Mouse (Mus musculus) urinary bladder, adult 2 months (tissue): ENCODE data around the gene Pygo1. TPM values are rescaled to one million over a fixed set of nuclear protein-coding genes. Genes with fewer than 3 reads are reported as not detected.

Source experiments
- DNase-seq: peaks from one replicate; pipeline ENCODE4 v3.0.0; 2022; ENCODE audit warnings: low spot score
- polyA plus RNA-seq: library from polyadenylated mRNA; depleted of rRNA; stranded (reverse); fragments of >200 nt; gene quantifications from 2 replicates; pipeline ENCODE4 v1.2.3, GENCODE M21; 2012

Gene Pygo1
- polyA plus RNA-seq, 1 experiment: 1.8 TPM

DNA sequence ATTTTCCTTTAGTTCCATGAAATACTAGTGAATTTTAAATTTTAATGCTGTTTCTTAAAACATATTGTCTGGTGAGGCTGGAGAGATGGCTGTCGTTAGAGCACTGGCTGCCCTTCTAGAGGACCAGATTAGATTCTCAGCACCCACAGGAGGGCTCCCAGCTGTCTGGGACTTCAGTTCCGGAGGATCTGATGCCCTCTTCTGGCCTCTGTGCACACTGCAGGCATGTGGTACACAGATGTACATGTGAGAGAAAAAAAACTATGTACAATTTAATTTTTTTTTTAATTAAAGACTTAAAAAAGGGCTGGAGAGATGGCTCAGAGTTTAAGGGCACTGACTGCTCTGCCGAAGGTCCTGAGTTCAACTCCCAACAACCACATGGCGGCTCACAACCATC lies 9.9 kb downstream of the Pygo1 start:
- no peak for DNase-seq

DNA sequence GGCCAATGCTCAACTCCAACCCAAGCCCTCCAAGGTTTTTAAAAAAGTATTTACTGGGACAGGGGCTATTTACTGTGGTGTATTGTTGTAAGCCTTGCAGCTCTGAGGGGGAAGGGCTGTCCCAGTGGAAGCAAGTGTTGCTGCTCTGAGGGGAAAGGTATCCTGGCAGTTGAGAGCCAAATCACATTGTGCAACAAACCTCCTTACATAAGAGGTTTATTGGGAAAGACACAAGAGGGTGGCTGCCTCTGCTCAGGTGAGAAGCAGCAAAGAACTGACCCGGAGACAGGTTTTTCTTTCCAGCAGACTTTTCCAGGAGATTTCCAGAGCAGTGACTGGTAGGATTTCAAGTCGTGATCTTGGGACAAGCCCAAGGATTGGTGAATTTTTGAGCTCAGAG lies 10.9 kb downstream of the Pygo1 start:
- DNase-seq: no peak

DNA sequence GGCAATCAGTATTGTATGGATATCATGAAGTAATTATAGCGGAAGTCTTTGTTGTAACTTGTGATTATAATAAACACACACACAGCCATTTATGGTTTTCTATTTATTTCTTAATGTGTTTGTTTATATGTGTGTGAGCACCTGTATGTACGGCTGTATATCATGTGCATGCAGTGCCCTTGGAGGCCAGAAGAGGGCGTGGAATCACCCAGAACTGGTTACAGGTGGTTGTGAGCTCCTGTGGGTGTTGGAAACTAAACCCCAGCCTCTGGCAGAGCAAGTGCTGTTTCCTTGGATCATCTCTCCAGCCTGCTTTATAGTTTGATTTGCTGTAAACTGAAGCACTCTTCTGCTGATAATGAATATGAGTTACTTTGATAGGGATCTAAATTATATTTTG lies 18.0 kb downstream of the Pygo1 start:
- DNase-seq: no peak

DNA sequence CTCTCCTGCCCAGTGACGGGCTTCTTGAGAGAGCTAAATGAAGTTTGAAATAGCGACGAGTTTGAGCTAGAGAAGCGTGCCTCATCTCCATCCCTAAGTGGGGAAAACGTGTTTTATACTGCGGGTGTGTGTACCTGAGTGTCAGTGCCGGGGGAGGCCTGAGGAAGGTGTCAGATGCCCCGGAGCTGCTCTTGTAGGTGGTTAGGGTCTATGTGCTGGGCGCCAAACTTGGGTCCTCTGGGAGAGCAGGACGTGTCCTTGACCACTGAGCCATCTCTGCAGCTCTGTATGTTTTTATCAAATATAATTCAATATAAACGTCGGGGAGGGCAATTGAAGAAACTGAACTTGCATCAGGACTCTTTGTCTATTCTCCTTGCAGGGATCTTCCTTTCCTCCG lies 18.8 kb downstream of the Pygo1 start:
- DNase-seq: no peak

DNA sequence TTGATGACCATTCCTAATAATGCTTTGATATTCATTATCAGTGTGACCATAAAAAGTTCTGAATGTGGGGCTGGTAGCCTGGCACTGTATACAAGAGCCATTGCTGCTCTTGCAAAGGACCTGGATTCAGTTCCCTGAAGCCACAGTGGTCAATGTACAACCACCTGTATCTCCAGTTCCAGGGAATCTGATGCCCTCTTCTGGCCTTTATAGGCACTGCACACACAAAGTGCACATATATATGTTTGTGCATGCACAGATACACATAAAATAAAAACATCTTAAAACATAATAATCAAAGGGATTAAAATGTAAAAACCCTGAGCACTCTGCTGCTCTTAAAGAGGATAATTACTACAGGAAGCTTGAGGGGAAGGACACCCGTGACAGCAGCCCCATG lies 21.6 kb downstream of the Pygo1 start:
- no peak for DNase-seq

DNA sequence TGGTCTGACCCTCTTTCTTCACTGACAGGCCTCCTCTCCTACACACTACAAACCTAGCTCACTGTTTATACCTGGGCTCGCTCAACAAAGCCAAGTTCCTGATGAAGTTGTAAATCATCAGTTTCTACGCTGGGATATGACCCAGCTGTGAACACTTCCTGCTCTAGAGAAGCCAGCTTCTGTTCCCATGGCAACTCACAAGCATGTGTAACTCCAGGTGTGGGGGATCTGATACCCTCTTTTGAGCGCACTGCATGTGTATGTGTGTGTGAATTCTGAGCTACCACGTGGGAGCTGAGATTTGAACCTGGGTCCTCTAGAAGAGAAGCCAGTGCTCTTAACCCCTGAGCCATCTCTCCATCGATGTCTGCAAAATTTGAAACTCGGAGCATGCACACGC lies 24.1 kb downstream of the Pygo1 start:
- DNase-seq: no peak

DNA sequence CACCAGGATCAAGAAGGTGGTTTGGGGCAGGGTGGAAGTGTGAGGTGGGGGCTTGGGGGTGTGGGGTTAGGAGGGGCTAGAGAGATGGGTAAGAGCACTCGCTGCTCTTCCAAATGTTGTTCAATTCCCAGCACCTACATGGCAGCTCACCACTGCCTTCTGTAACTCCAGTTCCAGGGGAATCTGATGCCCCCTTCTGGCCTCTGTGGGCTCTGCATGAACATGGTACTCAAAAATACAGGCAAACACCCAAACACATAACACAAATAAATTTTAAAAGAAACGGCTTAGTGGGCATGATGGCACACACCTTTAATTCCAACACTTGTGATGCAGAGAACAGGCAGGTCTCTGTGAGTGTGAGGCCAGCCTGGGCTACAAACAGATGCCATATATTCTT lies 29.3 kb downstream of the Pygo1 start:
- no peak for DNase-seq

DNA sequence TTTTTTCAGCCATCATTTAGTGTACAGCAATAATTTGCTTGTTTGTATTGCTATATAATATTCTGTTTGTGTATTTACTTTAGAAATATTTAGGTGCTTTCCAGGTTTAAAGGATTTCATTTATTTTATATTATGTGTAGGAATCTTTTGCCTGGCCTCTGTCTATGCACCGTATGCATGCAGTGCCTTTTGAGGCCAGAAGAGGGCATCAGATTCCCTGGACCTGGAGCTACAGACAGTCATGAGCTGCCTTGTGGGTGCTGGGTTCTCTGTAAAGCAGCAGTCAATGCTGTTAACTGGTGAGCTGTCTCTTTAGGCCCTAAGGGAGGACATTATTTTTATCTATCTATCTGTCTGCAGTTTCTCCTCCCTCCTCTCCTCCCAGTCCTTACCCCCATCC lies 30.1 kb downstream of the Pygo1 start:
- DNase-seq: no peak

DNA sequence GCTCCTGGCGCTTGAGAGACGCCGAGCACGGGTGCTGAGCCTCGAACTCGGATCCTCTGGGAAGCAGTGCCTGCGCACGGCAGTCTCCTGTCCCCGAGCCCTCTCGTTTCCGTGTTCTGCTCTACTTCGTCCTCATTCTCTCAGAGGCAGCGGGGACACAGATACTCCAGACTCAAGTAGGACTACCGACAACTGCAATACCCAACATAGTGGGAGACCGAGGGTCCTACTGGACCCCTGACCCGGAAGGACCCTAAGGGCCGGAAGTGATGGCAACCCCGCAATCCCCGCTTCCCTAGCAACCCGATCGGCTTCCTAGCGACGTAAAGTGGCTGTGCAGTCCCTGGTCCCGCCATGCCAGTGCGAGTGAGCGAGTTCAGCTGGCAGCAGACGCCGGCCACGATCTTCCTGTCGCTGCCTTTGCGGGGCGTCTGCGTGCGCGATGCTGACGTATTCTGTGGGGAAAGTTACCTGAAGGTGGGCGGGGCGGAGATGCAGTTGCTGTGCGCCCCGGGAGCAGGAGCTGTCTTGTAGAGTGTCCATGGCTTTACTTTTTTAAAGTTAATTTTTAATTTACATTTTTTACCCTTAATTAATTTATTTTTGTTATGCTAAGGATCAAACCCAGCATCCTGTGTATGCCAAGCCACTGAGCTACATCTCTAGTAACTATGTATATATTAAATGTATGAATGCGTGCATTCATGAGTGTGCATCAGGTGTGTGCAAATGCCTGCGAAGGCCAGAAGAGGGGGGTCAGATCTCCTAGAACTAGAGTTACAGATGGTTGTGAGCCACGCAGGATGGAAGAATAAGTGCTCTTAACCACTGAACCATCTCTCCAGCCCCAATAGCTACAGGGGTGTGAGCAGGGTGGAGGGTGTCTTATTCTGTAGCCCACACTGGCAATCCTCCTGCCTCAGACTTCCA lies 33.3 kb downstream of the Pygo1 start, which contains the start of the genes Dyx1c1 and Gm44503:
TSS of gene Dyx1c1 (plus strand) at position 265 of the 930 bp plus-strand sequence.
TSS of gene Gm44503 (plus strand) at position 332 of the 930 bp plus-strand sequence.
- peak; percentile 47 for DNase-seq

DNA sequence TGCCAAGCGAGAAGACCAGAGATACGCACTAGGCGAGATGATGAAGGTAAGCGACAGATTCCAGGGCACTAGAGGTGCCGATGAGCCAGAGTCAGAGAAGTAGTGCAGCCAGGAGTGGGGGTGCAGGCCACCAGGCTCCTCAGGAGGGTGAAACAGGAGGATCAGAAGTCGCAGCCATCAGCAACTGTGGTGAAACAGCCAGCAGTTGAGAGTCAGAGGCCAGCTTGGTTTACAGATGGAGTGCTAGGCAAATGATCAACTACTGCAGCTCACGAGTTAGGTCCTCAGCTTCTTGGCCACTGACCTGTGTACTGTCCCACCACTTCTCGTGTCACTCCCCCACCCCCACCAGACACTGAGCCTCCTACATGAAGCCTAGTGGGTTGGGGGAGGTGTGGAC lies 35.9 kb downstream of the Pygo1 start:
- no peak for DNase-seq

DNA sequence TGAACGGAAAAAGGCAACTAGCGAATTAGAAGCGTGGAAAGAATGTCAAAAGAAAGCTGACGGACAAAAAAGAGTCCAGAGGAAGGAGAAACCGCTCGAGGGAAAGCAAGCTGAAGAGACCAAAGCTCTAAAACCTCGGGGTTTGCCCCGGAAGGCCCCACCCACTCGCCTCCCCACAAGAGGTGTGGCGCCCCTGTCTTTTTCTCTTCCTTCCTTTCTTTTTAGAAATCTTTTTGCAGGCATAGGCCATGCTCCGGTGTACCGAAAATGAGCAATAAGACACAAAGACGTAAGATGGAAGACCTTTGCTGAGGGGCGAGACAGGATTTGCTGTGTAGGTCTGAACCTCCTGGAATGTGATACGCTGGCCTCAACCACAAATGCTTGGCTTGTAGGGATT lies 36.5 kb downstream of the Pygo1 start:
- no peak for DNase-seq

DNA sequence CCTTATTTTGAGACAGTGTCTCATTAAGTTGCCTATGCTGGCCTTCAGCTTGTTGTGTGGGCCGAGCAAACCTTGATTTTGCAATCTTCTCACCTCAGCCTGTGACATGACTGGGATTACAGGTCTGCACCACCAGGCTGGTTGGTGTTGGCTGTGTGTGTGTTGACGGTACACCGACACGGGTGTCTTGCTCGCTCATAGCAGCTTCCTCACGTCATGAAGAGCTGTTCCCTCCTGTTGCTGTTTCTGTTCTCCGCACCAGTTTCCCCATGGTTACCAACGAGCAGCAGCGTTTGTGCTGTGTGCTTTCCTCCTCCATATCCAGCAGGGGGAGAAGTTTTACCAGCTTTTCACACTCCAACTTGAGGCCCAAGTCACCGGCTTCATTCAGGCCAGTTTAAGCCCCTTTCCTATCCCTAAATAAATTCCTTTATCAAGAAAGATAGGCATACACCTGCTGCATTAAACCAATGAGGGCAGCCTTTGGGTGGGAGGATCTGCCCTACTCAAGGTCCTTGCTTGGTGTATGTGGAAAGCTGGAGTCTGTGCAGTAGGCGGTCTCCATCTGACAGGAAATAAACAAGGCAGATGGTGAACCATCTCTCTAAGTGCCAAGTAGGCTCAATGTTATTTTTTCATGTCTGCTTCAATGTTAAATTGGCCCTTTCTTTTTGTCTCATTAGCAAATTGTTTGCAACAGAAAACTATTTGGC lies 43.1 kb downstream of the Pygo1 start:
- peak; percentile 21 for DNase-seq

DNA sequence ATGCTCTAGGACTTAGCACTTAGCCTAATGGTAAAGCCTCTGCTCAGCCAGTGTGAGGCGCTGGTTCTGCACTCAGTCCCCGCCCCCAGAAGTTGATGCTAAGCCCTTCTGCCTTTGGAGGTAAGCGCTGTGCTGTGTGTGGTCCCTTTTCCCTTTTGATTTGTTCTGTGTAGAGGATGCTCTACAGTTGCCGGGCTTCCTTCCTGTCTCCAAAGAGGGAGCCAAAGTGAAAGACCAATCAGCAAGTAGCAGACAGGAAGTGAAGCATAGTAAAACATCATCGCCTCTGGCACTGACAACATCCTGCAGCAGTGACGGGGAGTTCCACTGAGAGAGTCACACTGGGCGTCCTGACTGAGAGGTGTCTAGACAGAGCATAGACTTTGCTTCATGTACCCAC lies 44.4 kb downstream of the Pygo1 start:
- DNase-seq: no peak

DNA sequence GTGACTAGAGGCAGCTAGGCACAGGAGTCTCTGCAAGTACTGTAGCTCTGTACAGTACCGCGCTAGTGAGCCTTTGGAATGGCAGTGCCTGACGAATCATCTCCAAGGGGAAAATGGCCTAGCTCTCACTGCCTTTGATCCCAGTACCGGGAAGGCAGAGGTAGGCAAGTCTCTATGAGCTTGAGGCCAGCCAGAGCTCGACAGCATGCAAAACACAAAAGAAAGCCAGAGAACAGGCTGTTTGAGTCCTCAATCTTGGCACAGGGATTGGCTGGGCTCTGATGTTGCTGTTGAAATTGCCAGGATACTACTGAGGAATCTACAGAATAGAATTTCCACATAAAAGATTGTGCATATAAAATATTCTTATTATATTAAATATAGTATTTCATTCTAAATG lies 47.0 kb downstream of the Pygo1 start:
- DNase-seq: no peak

DNA sequence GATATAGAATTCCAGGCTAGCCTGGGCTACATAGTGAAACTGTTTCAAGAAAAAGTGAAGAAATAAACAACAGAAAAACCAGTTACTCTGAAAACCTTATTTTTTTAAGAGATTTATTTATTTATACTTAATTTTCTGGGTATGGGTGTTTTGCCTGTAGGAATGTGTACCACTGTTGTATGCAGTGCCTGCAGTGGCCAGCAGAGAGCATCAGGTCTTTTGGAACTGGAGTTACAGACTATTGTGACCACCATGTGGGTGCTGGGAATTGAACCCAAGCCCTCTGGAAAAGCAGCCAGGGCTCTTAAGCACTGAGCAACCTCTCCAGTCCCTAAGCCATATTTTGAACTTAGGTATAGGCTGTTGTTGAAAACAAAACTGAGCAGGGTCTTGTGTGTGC lies 47.5 kb downstream of the Pygo1 start:
- DNase-seq: no peak

DNA sequence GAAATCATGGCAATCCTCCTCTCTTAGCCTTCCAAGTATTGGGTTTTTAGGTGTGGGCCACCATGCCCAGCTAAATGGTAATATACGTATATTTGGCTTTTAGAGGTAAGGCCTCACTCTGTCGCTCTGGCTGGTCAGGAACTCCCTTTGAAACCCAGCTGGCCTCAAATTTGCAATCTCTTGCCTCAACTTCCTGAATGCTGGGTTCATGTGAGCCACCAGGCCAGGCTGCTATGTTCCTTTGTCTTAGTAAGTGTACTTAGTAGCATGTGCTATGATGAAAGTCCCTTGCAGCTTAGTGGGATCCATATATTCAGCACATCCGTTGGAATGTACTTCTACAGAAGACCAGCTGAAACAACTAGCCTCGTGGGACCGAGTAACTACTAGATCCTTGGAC lies 49.3 kb downstream of the Pygo1 start:
- no peak for DNase-seq

DNA sequence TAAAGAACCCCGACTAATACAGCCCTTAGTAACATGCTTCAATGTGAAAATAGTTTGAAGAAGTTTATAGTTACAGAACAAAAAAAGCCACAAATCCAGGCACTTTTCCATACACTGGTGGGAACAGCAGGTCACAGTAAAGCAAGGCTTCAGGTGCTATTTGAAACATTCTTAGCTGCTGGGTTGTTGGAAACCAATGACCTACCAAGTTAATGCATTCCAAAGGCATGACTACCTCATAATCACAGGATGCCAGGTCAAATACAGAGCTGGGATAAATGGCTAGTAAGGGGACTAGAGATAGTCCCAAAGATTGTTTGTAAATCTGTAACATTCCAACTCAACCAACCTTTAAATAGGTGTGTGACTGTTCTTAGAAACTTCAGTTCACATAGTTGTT lies 49.8 kb downstream of the Pygo1 start:
- no peak for DNase-seq

DNA sequence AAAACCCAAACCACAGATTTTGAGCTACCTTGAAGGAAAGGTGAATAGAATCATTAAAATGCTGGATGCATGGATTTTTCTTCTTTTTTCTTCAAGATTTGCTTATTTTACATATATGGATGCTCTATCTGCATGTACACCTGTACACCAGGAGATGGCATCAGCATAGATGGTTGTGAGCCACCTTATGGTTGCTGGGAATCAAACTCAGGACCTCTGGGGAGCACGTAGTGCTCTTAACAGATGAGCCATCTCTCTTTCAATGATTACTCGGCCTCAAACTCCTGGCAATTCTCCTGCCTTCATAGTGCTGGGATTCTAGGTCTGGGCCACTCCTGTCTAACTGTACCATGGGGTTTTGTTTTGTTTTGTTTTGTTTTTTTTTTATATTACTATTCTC lies 57.6 kb downstream of the Pygo1 start:
- no peak for DNase-seq

DNA sequence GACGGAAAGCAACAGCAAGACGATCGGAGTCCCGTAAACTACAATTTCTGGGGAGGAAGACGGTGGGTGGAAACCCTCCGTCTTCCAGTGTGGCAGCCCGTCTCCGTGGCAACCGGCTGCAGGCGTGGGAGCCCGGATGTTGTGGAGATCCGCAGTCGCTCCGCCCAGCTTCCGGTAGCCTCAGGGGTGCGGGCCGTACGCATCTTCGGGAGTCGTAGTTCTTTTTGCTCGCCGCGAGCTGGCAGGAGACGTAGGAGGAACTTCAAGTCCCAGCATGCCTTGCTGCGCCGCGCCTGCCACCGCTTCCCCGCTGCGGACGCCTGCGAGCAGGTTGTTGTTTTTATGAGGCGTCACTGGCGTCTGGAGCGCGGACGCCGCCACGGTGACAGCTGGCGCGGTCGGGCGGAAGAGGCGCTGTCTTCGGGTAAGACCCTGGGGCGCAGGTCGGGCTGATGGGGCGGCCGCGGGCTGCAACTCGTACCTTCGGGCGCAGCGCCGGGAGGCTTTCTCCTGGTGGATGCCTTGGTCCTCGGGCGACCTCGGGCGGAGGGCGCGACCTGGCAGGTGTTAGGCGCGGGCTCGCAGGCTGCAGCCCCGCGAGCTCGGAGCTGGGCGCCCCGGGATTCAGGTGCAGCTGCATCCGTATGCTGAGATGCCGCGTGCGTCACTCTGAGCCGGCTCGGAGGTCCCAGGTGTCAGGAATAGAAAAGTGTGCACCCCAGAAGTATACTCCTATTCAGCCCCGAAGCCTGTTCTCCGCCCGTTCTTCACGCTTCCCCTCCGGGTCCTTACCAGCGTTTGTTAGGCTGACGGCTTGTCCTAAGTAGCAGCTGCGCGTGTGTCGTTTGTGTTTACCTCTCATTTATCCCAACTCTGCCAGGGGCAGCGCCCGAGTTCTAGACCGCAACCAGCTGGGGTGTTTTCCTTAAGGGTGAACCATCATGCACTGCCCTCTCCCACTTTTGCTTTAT lies 60.1 kb downstream of the Pygo1 start, which contains the start of the genes Ccpg1os and Ccpg1:
TSS of gene Ccpg1os (minus strand) at position 133 of the 971 bp plus-strand sequence.
TSS of gene Ccpg1 (plus strand) at position 180 of the 971 bp plus-strand sequence.
- peak; percentile 80 for DNase-seq

DNA sequence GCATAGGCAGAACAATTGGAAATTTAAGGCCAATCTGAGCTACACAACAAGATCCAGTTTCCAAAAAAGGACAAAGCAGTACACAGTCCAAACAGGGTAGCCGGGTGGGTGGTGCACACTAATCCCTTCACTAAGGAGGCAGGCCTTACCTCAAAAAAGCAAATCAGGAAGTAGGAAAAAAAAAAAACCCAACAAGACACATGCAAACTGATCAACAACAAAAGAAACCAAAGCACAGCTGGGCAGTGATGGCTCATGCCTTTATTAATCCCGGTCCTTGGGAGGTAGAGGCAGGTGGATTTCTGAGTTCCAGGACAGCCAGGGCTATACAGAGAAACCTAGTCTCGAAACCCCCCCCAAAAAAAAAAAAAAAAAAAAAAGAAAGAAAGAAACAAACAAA lies 62.3 kb downstream of the Pygo1 start:
- no peak for DNase-seq

DNA sequence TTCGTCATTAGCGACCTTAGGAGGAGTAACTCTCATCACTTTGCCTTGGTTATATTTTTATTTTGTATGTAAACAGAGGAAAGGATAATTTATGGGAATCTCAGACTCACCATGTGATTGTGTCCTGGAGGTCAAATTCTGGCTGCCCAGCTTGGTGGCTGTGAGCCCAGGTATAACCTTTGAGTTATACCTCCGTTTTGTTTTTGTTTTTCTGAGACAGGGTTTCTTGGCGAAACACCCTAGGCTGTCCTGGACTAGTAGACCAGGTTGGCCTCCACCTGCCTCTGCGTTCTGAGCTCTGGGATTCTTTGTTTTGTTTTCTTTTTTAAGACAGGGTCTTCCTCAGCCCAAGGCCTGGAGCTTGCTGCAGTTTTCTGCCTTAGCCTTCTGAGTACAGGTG lies 63.3 kb downstream of the Pygo1 start:
- DNase-seq: no peak

DNA sequence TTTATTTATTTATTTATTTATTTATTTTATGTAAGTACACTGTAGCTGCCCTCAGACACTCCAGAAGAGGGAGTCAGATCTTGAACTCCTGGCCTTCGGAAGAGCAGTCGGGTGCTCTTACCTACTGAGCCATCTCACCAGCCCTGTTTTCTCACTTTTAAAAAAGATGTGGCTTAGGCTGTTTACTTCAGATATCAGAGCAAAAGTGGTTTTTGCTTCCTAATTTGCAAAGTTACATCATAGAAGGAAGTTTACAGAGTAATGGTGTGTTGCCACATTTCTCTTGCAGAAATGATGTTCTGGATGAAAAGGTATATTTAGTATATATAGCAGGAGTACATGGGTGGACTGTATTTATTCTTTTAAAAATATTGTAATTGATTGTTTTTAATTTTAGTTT lies 66.0 kb downstream of the Pygo1 start:
- DNase-seq: no peak
